Mouse (Mus musculus) gastrocnemius, adult 8-10 months (tissue): ENCODE results near the gene Mob3a. TPM values are rescaled to one million over a fixed set of nuclear protein-coding genes. Genes with fewer than 3 reads are reported as not detected.

Experiments
- DNase-seq, 2 experiments: peaks; one replicate each; pipeline ENCODE4 v3.0.0; 2022; ENCODE audit warnings: low spot score in 2 of 2
- total RNA-seq, 4 experiments: library from RNA; stranded (reverse); gene quantifications; 2 replicates each; pipeline ENCODE4 v1.2.4; 2022

Mob3a gene
- total RNA-seq, 4 experiments from 2014 or later: 2.6 to 3.6 (median 3.4) TPM

DNA sequence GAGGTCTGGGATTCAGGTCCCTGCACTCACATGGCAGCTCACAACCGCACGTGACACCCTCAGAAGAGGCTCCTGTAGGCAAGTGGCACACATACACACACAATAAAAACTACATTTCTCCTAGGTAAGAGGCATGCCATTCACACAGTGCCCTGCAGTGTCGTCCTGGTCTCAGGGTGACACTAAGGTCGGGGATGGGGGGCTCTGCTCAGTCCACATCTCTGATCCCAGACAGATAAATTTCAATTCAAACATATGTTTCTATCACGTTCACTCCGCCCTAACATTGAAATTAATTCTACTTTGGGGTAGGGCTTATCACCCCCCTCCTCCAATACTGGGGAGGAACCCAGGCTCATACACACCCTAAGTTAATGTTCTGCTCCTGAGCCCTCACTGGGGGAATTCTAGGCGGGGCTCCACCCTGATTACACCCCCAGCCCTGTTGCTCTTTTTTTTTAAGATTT lies 1.7 kb downstream of the Mob3a start:
- no peak for DNase-seq

DNA sequence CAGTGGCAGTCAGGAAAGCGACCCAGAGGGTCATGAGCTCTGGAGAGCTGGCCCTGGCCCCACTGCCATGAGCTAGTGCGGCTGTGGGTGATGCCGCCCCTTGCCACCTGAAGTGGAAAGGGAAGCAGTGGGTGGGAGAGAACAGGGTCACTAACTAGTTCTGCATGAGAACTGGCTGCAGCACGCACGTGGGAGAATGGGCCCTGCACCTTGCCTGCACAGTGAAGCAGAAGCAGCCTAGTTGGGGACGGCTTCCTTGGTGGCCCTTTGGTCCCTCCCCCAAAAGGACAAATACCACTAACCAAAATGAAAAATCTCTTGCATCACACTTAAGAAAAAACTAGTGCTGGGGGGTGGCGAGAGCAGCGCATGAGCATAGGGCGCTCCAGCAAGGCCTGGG lies 3.2 kb downstream of the Mob3a start:
- DNase-seq: no peak

DNA sequence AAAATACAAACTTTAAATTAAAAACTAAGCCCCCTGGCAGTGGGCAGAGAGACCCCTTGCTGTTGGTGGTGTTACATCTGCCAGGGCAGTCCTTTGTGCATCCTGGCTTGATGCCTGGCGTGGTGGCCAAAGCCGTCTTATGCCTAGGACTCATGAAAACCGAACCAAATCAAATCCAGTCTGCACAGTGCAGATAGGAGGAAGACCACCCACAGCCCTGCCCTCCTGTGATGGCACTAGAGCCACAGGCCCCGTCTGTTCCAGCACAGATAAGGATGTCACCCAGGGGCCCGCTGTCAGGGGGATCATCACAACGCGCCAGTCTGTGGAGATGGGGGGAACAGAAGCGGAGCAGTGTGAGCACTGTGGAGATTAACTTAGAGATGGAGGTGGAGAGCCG lies 4.0 kb downstream of the Mob3a start:
- no peak for DNase-seq

DNA sequence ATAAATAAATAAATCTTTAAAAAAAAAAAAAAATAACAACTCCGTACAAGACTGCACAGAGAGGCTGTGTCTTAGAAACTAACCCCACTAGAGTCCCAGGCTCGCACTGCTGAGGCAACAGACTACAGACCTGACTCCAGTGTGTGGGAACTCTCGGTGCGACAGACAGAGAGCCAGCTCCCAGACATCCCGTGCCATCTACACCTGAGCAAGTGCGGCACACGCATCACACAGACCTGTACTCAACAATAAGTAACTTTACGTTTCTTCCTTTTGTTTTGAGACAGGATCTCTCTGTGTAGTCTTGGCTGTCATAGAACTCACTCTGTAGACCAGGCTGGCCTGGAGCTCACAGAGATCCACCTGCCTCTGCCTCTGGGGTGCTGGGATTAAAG lies 4.4 kb downstream of the Mob3a start:
- DNase-seq: no peak

DNA sequence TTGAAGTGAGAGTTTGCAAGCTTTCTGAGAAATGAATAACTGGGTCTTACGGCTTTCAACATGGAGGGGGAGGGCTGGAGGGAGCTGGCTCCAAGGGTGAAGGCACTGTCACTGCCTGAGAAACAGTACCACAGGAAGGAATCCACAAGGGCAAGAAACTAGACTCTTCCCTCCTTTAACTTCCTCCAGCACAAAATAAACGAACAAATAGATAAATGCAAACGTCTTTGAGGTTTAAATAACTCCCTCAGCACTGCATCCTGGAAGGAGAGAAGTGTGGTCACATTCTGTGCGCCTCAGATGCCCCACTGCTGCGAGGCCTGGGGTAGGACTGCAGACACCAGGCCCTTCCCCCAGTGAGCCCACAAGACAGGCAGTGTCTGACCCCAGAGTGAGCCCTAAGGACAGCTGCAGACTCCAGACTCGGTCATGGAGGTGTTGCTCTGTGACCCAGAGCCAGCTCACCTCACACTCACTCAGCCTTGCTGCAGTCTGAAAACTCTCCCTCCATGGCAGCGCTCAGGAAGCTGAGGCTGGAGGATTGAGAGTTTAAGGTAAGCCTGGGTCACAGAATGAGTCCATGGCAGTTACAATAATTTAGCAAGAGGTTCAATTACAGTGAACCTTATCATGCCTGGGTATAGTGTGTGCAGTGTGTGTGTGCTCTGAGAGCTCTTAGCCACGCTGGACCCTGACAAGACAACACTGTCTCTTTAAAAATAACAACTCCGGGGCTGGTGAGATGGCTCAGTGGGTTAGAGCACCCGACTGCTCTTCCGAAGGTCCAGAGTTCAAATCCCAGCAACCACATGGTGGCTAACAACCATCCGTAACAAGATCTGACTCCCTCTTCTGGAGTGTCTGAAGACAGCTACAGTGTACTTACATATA lies 5.0 kb downstream of the Mob3a start:
- DNase-seq: no peak

DNA sequence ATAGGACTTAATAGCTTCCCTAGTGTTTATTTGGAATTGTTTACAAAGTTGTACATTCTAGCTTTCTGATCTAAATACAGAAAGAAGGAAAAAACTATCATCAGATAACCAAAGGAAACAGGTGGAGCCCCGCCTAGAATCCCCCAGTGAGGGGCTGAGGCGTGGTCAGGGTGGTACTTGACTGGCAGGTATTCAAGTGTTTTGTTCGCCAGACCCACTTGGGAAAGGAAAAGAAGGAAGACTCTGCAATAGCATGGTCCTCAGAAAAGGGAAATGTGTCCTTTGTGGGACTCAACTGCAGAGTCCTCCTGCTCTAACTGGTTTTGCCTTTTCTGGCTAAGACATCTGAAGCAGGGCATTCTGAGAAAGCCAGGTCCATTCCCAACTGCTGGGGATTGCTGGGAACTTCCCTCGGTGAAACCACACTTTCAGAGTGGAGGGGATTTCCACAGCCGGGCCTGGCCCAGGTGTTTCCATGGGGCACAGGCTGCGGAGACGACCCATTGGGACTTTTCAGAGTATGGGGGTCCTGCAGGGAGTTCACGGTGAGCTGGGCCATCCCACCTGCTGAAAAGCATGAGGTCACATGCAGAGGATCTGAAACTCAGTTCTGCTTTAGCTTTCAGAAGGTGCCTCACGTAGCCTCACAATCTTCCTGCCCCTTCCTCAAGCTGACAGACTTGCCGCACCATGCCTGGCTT lies 5.8 kb downstream of the Mob3a start:
- no peak for DNase-seq

DNA sequence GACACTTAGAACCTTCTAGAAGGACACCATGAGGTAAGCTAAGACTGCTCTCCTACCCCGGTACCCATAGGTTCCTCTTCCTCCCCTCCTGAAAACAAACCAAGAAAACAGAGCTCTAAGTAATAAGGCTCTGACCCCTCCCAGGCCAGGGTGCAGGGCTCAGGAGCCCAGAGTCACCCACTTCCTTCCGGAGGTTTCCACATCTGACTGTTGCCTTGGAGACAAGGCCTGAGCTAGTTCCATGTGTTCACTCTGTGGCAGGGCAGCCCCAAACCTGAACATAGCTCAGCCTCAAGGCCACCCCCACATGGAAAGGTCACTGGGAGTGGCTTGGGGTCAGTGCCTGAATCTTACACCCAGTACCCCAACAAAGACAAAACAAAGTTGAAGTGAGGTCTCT lies 6.6 kb downstream of the Mob3a start:
- DNase-seq: no peak

DNA sequence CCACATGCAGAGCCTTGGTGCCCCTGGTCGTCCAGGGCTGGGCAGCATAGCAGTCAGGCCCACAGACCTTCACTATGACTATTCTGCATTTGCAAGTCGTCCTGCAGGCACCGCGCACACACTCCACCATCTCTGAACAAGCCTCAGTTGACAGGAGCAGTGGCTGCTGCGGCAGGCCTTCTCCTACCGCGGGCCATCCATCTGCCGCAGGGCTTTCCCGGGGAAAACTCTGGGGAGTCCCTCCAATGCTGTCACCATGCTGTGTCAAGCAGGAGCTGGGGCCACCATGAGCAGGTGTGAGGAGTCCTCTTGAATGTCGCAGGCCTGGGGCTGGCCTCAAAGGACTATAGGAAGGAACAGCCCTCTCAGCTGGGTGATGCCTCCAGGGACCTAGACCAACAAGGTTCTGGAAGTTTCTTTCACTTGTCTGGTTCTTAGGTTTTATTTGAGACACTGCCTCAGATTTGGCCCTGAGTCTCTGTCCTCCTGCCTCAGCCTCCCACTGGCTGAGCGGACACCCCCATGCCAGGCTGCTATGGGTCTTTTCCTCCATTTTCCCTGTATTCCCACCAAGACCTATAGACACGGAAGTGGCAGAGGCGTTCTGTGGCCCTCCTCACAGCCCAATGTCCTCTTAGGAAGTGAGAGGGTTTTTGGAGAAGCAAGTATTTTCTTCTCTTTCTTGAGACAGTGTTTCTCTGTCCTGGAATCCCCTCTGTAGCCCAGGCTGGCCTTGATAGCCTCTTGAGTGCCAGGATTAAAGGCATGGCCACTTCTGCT lies 7.4 kb downstream of the Mob3a start:
- no peak for DNase-seq

DNA sequence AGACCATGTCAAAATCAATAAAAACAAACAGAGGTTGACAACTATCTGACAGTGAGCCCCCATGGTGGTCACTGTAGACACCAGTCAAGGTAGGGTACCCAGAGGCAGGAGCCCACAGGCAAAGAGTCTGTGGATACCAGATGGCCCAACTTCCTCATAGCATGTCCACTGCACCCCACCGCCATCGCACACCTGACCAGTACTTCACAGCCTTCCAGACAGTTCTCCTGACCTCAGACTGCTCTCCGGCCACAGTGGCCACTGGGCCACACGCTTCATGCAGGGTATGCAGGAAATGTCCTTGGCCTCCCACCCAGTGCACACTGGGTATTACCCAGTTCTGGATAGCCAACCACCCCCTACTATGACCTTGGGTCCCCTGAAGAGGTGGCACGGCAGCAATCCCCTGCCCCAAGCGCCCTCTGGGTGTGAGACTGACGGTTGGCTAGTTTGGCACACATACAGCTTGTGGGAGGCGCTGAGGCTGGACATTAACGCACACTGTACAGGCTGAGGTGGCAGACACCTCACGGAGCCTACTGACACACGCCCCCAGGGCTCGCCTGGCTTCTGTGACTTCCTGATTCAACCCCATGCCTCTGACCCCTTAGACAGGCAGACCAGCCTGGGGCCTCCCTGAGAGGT lies 8.3 kb downstream of the Mob3a start:
- no peak for DNase-seq

DNA sequence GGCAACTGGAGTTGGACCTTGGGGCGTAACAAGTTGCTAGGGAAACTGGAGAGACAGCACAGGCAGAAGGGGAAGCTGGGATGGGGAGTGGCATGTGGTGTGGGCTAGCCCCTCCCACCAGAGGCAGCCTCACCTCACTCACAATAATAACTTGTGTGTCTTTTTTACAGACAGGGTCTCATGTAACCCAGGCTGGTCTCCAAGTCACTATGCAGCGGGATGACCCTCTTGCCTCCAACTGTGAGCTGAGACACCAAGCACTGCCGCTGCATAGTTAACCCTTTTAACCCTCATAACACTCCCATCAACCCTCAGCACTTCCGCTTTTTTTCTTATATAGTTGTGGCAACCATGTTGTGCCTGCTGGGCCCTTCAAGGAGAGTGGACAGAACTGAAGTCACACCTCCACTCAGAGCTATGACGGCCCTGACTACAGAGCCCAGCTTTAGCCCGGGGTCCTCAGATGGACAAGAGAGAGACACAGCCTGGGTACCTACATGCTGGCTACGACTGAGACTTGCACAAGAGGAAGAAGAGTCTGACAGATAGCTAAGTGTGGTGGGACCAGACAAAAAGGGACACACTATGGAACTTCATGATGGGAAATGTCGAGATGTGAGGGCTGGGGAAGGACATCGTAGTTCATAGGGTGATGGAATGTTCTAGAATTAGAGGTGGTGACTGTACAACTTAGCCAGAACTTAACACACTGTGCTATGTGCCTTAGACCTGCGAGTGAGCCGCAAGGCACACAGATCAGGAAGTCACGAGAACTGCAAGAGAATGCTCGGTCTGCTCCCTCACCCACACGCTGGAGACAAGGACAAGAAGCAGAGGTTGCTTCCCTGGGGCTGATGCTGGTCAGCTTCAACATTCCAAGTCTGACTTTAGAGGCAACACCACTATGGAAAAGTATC lies 9.3 kb downstream of the Mob3a start:
- DNase-seq: no peak

DNA sequence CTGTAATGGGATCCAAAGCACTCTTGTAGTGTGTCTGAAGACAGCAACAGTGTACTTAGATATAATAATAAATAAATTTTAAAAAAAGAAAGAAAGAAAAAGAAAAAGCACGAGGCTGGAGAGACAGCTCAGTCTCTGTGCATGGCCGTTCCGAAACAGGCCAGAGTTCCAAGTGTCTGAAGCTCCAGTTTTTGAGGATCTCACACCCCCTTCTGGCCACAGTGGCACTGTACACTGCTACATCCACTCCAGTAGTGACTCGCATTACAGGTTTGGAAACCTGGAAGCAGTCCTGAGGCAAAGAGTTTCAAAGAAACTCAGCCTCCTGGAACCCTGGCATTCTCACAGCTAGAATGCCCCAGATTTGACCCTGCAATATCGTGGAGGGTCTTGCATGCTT lies 13.9 kb downstream of the Mob3a start:
- peak; percentile 72 to 73 for DNase-seq

DNA sequence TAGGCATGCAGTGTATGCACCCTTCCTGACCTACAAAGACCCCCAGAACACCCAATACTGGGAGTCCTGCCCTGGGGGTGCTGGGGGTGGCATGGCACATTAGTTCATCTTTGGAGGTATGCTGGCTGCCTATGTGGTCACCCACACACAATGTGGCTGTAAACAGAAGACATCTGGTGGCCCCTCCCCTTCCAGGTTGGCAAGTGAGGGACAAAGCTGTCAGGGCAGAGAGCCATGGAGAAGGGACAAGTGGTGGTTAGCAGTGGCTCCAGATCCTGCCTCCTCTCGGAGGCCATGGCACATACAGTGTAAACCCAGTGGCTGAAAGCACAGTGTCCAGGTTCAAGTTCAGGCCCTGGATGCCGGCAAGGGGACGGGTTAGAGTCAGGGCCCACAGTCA lies 15.2 kb downstream of the Mob3a start:
- DNase-seq: no peak

DNA sequence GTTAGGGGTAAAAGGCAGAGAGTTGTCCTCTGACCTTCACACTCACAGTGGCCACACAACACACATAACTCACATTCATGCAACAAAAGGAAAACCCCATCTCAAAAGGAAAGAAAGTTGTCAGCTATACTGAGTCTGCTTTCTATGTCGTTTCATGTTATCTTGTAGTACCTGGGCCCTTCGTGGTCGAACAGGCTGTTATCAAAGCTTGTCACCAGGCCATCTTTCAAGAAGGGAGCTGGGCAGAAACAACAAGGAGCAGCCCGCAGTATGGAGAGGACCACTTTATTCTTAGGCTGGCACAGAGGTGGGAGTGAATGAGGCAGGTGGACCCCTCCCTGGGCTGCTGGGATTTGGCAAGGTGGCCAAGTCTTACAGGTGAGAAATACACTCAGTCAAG lies 16.8 kb downstream of the Mob3a start:
- DNase-seq: no peak

DNA sequence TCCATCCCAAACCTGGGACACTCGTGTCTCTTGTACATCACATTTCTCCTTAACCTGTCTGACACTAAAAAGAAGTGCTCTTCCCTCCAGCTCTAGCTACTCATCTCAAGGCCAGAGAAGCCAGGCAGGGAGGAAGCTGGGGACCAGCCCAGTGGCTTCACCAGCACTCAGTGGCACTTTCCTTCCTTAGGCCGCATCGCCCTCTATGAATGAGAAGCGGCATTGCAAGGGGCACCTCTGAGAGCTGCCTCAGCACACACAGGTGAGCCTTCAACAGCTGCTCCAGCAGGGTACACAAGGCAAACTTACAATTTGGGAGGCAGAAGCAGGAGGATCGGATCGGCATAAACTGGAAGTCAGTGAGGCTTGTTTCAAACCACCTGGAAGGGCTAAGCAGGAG lies 17.6 kb downstream of the Mob3a start:
- peak; percentile 35 to 47 for DNase-seq

DNA sequence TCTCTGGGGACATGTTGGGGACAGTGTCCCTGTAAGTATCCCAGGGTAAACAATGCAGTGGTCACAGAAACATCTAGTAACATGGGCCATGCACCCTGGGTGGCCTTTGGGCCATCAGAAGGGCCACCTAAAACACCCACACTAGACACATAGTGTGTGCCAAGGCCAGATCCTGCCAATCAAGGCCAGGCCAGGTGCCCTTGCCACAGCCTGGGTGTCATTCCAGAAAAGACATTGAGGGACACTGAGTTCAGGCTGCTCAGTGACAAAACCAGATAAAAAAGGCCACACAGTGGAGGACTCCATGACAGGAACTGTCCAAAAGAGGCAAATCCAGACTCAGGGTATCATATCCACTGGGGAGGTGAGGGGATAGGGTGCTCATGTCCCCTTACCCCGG lies 18.1 kb downstream of the Mob3a start:
- no peak for DNase-seq

DNA sequence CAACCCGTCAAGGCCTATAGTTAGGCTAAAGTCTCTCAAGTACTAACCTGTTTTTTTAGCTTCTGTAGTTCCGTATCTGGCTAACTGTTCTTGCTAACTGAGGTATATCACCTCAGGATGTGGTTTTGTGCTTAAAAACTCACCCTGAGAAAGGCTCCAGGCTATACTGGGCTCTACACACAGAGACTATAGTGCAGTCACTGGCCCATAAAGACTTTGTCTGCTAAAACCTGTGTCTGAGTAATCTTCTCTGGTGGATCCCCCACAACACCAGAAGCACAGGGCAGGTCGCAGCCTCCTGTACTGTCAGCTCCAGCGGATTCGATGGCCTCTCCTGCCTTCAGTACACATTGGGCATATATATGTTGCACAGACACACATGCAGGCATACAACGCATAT lies 19.8 kb downstream of the Mob3a start:
- DNase-seq: no peak

DNA sequence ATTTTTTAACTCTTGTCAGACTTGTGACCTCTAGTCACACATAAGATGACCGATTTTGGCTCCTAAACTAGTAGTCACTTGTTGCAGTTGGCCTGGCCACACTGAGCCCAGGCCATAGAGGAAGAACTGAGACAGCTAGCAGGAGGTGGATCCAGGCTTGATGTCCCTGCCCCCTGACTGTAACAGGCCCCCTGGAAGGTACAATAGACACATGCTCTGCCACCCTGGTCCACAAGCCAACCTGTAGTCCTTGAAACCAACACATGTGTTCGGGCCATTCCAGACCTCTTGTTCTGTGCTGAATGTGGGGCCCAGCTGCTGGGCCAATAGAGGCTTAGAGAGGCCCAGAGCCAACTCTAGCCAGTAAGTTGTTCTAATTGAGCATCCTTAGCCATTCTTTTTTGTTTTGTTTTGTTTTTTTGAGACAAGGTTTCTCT lies 21.5 kb downstream of the Mob3a start:
- DNase-seq: no peak

DNA sequence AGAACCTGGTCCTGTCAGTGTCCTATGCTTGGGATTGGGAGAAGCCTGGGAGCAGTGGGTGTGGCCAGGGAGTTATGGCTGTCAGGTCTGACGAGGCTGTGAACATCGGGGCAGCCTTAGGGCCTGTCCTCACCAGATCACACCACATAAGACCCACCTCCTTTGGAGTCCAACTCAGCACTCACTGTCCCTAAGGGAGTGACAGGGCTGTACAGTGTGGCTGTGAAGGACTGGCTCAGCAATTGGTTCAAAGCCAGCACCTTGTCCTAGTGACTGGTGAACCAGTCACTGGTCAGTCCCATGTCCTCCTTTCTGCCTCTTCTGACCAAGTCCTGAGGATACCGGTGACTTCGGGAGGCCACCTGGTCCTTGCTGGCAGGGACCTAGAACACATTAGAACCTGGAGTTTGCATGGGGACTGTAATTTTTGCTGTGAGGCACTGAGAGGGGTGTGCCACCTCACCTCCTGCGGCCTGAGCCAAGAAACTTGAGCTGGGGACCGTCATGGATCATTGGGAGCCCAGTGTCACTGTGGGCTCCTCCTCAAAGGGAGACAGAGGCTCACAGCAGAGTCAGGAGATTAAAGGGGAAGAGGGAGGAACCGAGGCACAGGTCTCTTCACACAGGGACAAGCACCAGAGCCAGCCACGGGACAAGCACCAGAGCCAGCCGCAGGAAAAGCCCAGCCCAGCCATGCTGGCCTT lies 22.1 kb downstream of the Mob3a start:
- peak in 1 of 2 experiments; percentile 44 for DNase-seq

DNA sequence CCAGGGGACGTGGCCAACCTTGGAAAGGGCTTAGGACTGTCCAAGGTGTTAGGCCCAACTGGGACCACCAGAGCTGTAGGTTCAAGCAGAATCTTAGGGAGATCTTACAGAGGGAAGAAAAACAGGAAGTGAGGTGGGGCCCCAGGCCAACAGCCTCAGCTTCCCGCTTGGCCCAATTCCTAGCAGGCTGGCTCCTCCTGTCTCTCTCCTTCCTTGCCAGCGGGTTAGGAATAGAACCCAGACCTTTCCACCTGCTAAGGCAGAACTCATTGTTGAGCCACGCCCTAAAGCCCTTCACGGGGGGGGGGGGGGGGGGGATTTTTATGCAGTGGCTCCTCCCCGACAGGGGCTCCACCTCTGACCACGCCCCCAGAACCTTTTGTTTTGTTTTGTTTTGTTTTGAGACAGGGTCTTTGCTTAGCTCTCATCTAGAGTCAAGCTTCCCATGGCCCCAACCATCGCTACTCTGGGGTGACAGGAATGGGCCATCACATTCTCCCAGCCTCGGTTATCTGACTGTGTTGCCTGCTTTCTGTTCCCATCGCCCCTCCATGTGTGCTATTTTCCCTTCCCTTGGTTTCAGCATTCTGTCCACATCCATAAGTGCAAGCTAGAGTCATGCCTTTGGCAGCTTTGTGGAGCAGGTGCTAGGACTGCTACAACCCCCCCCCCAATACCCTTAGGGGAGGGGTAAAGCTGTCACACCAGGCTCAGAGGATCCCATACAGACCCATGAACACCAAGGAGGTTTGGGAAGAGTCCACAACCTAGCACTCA lies 23.0 kb downstream of the Mob3a start:
- no peak for DNase-seq
